Mouse (Mus musculus) CD4-positive, CD25-positive, alpha-beta regulatory T cell, adult 2 months (primary cell): ENCODE data around the gene Map4k3.

Experiments
- DNase-seq: peaks from one replicate; pipeline ENCODE4 v3.0.0-alpha.2; 2012; ENCODE audit warnings: low read depth, low spot score

The Map4k3 gene

GRCm38 (mm10) chr17:80729825-80730224, 1.5 kb upstream of the Map4k3 start:
- no peak for DNase-seq

GRCm38 (mm10) chr17:80729080-80729749, 930 bp upstream of the Map4k3 start:
- DNase-seq, result no peak

- peak; percentile 60 for DNase-seq
Observed at GRCm38 (mm10) chr17:80727341-80727951, 839 bp downstream of the Map4k3 start.

GRCm38 (mm10) chr17:80726821-80727220, 1.5 kb downstream of the Map4k3 start:
- no peak for DNase-seq

- DNase-seq, result no peak
Observed at GRCm38 (mm10) chr17:80723092-80723491, 5.2 kb downstream of the Map4k3 start.

- no peak for DNase-seq
Observed at GRCm38 (mm10) chr17:80721670-80722069, 6.6 kb downstream of the Map4k3 start.

GRCm38 (mm10) chr17:80719309-80719708, 9.0 kb downstream of the Map4k3 start:
- DNase-seq, result no peak

- DNase-seq, result peak; percentile 26
Observed at GRCm38 (mm10) chr17:80718243-80718642, 10.0 kb downstream of the Map4k3 start.

GRCm38 (mm10) chr17:80713588-80713987, 14.7 kb downstream of the Map4k3 start:
- DNase-seq, result no peak

- DNase-seq, result no peak
Observed at GRCm38 (mm10) chr17:80709921-80710838, 18.1 kb downstream of the Map4k3 start.

- DNase-seq, result no peak
Observed at GRCm38 (mm10) chr17:80708803-80709202, 19.5 kb downstream of the Map4k3 start.

- no peak for DNase-seq
Observed at GRCm38 (mm10) chr17:80707176-80707575, 21.1 kb downstream of the Map4k3 start.

- DNase-seq, result no peak
Observed at GRCm38 (mm10) chr17:80706608-80707007, 21.7 kb downstream of the Map4k3 start.

GRCm38 (mm10) chr17:80701687-80702086, 26.6 kb downstream of the Map4k3 start:
- DNase-seq, result no peak

GRCm38 (mm10) chr17:80698930-80699329, 29.4 kb downstream of the Map4k3 start:
- no peak for DNase-seq

GRCm38 (mm10) chr17:80698191-80698901, 29.9 kb downstream of the Map4k3 start:
- peak; percentile 5 for DNase-seq

GRCm38 (mm10) chr17:80696956-80697355, 31.3 kb downstream of the Map4k3 start:
- DNase-seq, result no peak

- no peak for DNase-seq
Observed at GRCm38 (mm10) chr17:80696210-80696609, 32.1 kb downstream of the Map4k3 start.

GRCm38 (mm10) chr17:80693707-80694106, 34.6 kb downstream of the Map4k3 start:
- DNase-seq, result no peak

- no peak for DNase-seq
Observed at GRCm38 (mm10) chr17:80692183-80692582, 36.1 kb downstream of the Map4k3 start.

- DNase-seq, result no peak
Observed at GRCm38 (mm10) chr17:80688701-80689100, 39.6 kb downstream of the Map4k3 start.

GRCm38 (mm10) chr17:80686066-80686465, 42.2 kb downstream of the Map4k3 start:
- DNase-seq, result no peak
